Mouse (Mus musculus): ENCODE data around the gene Armc2. TPM values are rescaled to one million over a fixed set of nuclear protein-coding genes. Genes with fewer than 3 reads are reported as not detected.
A peak's percentile ranks its signal among the peaks of the same experiment; 100 is the strongest.

Armc2 gene
- polyA plus RNA-seq (2011; ENCODE audit: insufficient read length, low read depth, missing spikeins): 2.5 and 2.9 TPM in 2 replicates

DNA sequence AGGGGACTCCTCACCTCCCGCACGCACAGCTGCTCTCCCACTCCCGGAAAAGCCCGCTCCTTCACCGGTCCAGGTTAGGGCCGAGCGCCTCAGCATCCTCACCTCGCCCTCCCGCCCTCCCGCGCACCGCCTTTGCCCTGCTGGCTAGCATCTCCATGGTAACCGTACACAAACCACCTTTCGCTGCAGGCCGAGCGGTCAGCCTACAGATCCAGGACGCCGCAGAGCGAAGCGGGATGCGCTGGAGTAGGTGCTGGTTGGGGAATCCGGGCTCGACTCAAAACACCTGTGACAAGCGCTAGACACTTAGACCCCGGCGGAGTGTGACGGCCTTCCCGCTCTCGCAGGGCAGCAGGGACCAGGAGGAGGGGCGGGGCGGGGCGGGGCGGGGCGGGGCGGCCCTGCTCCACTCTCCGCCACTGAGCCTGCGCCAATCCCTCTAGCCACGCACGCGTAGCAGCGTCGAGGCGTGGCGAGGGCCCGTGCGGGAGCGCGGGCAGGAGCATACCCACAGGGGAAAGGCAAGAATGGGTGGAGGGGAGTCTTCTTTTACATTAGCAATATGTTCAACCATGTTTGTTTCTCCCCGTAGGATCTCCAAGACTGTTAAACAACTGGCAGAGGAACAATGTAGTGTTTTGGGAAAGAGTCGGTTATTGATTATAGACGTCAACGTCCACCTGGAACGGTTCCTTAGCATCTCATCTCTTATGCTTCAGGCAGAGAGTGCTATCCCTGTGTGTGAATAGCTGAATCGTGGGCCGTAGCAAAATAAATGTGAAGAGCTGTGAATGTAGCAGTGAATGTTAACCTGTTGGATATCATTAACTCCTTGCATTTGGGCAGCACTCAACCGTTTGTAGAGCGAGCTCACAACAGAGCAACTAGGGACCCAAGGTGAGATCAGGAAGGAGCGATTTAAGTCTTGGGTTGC, at the start of gene Armc2:
Gene Armc2 (minus strand): TSS at position 427 of the 934 bp plus-strand sequence.
- Histone ChIP-seq H3K4me1 (ENCODE audit: control insufficient read depth, insufficient read depth, low read length) (peaks cover 4% of the 10 kb centered on the region), H3K4me3 (ENCODE audit: insufficient read depth, low read length) (peak within 1 kb of the TSS; percentile 59), H3K27ac (ENCODE audit: insufficient read depth, low read length) (no peak within 1 kb of the TSS)
- TF ChIP-seq CTCF (IDR thresholded peaks at IDR 0.05; ENCODE audit: borderline replicate concordance, insufficient read depth, low read length) (no peak), POLR2A (IDR thresholded peaks at IDR 0.05; ENCODE audit: low read depth, low read length) (peak; percentile 92)

DNA sequence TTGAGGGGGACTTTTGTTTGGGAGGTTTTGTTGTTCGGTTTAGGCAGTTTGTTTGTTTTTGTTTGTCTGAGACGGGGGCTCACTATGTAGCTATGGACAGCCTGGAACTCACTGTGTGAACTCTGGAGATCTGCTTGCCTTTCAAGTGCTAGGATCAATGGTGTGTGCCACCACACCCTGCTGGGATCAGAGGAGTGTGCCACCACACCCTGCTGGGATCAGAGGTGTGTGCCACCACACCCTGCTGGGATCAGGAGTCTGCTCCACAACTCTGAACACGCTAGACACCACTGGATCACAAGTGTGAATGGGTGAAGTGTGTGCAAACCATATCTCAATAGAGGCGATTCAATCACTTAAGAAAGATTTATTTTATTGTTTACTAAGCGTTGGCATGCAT, 46.2 kb upstream of the Armc2 start:
- TF ChIP-seq CTCF (IDR thresholded peaks at IDR 0.05; ENCODE audit: borderline replicate concordance, insufficient read depth, low read length) (no peak), POLR2A (IDR thresholded peaks at IDR 0.05; ENCODE audit: low read depth, low read length) (no peak)
- Histone ChIP-seq H3K4me1 (ENCODE audit: control insufficient read depth, insufficient read depth, low read length) (no peaks in the 10 kb centered on the region), H3K4me3 (ENCODE audit: insufficient read depth, low read length) (no peak overlapping the region), H3K27ac (ENCODE audit: insufficient read depth, low read length) (no peak overlapping the region)

DNA sequence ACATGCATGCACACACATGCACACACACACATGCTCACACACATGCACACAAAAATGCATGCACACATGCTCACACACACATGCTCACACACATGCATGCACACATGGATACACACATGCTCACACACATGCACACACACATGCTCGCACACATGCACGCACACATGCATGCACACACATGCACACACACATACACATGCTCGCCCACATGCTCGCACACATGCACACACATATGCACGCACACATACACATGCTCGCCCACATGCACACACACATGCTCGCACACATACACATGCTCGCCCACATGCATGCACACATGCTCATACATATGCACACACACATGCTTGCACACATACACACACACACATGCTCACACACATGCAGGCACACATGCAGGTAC, 41.3 kb upstream of the Armc2 start:
- no peak overlapping the region for H3K4me3 ChIP-seq (ENCODE audit: insufficient read depth, low read length)

DNA sequence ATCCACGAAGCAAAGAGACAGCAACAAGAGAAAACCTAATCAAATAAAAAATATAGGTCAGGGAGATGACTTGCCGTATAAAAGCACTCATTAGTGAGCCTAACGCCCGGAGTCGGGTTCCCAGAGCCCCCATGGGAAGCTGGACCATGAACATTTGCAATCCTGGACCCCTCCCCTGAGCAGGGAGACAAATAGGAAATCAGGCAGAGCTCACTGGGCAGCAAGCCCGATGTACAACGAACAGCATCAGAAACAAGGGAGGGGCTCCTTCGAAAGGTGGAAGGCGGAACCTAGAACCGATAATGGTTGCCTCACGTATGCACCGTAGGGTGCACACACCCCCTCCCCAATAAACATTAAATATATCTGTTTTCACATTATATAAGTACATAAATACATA, 39.5 kb upstream of the Armc2 start:
- H3K4me1 ChIP-seq (ENCODE audit: control insufficient read depth, insufficient read depth, low read length): no peaks in the 10 kb centered on the region
- H3K4me3 ChIP-seq (ENCODE audit: insufficient read depth, low read length): no peak overlapping the region
- TF ChIP-seq CTCF (IDR thresholded peaks at IDR 0.05; ENCODE audit: borderline replicate concordance, insufficient read depth, low read length) (no peak), POLR2A (IDR thresholded peaks at IDR 0.05; ENCODE audit: low read depth, low read length) (no peak)
- no peak overlapping the region for H3K27ac ChIP-seq (ENCODE audit: insufficient read depth, low read length)

More for the DNA sequence above, 41.3 kb upstream of the Armc2 start:
- no peak overlapping the region for H3K27ac ChIP-seq (ENCODE audit: insufficient read depth, low read length)
- no peaks in the 10 kb centered on the region for H3K4me1 ChIP-seq (ENCODE audit: control insufficient read depth, insufficient read depth, low read length)
- TF ChIP-seq POLR2A (IDR thresholded peaks at IDR 0.05; ENCODE audit: low read depth, low read length) (no peak), CTCF (IDR thresholded peaks at IDR 0.05; ENCODE audit: borderline replicate concordance, insufficient read depth, low read length) (no peak)

DNA sequence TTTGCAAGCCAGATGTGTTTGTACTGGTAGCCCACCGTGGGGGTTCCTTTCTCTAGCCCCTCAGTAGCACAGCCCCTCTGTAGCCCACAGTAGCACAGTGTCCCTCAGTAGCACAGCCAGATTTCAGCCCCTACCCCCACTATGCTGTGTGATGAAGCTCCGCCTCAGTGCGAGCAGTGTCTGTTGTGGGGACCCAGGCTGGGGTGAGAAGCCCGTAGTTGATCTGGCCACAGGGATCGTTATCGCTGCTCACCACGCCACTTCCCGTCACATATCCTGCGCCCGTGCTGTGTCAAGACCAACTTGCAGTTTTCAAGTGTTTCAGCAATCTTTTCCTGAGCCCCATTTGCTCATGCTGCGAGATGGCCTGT, 39.0 kb upstream of the Armc2 start:
- TF ChIP-seq POLR2A (IDR thresholded peaks at IDR 0.05; ENCODE audit: low read depth, low read length): no peak
- no peak for TF ChIP-seq CTCF (IDR thresholded peaks at IDR 0.05; ENCODE audit: borderline replicate concordance, insufficient read depth, low read length)
- H3K4me1 ChIP-seq (ENCODE audit: control insufficient read depth, insufficient read depth, low read length): no peaks in the 10 kb centered on the region
- H3K4me3 ChIP-seq (ENCODE audit: insufficient read depth, low read length): no peak overlapping the region
- H3K27ac ChIP-seq (ENCODE audit: insufficient read depth, low read length): no peak overlapping the region

DNA sequence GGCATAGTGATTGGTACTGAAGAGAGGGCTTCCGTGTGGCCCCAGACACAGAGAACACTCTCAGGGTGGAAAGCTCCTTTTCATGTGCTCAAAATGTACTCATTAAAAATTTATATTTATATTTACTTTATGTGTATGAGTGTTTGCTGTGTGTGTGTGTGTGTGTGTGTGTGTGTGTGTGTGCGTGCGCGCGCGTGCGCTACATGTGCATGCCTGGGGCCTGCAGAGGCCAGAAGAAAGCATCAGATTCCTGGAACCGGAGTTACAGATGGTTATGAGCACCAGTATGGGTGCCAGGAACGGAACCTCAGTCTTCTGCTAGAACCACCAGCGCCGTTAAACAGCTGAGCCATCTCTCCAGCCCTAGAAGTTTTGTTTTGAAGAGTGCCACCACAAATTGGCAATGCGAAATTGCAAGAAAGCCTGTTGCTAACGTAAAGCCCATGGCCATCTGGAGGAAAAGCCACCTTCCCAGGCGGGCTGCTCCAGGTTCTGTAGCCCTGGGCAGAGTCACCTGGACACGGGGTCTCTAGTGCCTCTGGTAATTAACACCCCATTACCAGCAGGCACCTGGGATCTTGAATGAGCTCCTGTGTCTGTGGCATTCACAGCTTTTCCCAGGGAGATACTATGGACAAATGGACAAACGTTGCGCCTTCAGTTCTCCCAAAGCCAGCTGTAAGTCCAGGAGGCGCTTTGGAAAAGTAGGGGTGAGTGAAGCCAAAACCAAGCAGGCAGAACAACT, 38.4 kb upstream of the Armc2 start:
- no peak for TF ChIP-seq POLR2A (IDR thresholded peaks at IDR 0.05; ENCODE audit: low read depth, low read length)
- no peak for TF ChIP-seq CTCF (IDR thresholded peaks at IDR 0.05; ENCODE audit: borderline replicate concordance, insufficient read depth, low read length)
- no peak overlapping the region for H3K27ac ChIP-seq (ENCODE audit: insufficient read depth, low read length)
- no peaks in the 10 kb centered on the region for H3K4me1 ChIP-seq (ENCODE audit: control insufficient read depth, insufficient read depth, low read length)
- H3K4me3 ChIP-seq (ENCODE audit: insufficient read depth, low read length): no peak overlapping the region

DNA sequence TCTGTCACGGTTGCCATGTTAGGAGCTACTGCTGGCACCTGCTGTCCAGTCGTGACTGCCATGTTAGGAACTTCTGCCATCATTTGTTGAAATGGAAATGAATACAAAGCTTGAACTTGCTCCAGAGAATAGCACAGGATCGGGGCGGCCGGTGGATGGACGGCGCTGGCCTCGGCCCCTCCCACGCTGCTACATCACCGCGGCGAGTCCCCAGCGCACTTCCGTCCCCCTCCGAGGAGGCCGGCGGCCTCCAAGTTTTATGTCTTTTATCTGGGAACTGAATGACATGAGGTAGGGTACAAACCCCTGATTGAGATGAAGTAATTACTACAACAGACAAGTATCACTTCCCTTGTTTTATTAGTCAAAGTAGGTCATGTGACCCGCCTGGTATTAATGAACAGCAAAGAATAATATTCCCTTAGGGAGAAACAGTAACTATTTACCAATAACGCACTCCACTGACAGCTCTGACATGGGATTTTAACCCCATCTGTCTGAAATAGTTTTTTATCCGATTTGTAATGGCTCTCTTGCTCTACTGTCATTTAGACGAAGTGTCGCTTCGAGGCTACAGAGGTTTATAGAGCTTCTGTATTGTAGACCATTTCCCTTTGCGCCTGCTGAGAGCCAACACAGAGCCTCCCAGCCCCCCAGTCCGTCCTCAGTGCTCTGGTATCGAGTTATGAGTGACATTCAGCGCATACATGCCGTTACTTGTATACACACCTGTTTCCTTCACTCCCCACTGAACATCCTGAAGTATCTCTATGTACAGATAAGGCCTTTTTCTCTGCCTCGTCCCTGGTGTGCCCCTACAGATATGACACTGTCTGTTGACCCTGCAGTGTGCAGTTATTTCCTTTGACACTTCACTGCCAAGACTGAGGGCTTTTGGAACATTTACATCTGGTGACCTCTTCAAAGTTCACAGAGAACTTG, 37.3 kb upstream of the Armc2 start:
- no peaks in the 10 kb centered on the region for H3K4me1 ChIP-seq (ENCODE audit: control insufficient read depth, insufficient read depth, low read length)
- H3K27ac ChIP-seq (ENCODE audit: insufficient read depth, low read length): no peak overlapping the region
- no peak overlapping the region for H3K4me3 ChIP-seq (ENCODE audit: insufficient read depth, low read length)
- no peak for TF ChIP-seq POLR2A (IDR thresholded peaks at IDR 0.05; ENCODE audit: low read depth, low read length)
- TF ChIP-seq CTCF (IDR thresholded peaks at IDR 0.05; ENCODE audit: borderline replicate concordance, insufficient read depth, low read length): no peak

DNA sequence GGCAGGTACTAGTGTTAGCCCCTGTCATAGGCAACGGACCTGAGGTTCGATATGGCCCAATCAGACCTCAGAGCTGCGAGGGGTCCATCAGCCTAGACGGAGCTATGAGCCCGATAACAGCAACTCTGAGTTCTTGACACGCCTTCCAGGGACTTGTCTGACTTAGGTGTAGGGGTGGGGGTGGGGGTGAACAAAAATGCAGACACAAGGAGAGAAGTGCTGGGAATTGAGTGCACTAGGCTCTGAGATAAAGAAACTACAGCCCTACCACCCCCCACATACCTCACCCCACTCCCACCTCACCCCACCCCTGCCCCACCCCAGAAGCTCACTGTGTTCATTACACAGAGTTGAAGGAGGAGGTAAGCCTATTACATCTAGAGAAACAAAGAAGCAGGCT, 32.8 kb upstream of the Armc2 start:
- Histone ChIP-seq H3K27ac (ENCODE audit: insufficient read depth, low read length) (no peak overlapping the region), H3K4me1 (ENCODE audit: control insufficient read depth, insufficient read depth, low read length) (no peaks in the 10 kb centered on the region), H3K4me3 (ENCODE audit: insufficient read depth, low read length) (no peak overlapping the region)
- TF ChIP-seq POLR2A (IDR thresholded peaks at IDR 0.05; ENCODE audit: low read depth, low read length) (no peak), CTCF (IDR thresholded peaks at IDR 0.05; ENCODE audit: borderline replicate concordance, insufficient read depth, low read length) (no peak)

DNA sequence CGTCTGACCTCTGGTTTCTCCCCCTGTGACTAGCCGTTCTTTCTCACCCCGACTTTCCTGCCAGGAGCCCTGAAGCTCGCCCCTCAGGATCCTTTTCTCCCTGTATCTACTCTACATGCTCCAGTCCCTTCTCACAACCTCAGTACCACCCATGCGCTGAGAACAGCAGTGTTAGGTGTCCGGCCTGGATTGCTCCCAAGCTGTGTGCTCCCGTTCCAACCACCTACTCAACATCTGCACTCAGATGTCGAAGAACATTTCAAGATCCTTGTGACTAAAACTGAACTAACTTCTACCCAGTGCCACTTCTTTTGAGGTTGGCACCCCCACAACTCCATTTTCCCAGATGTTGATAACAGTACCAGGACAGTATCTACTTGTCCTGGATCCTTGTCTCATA, 30.4 kb upstream of the Armc2 start:
- TF ChIP-seq CTCF (IDR thresholded peaks at IDR 0.05; ENCODE audit: borderline replicate concordance, insufficient read depth, low read length) (no peak), POLR2A (IDR thresholded peaks at IDR 0.05; ENCODE audit: low read depth, low read length) (no peak)

More for the DNA sequence above, 30.4 kb upstream of the Armc2 start:
- Histone ChIP-seq H3K4me1 (ENCODE audit: control insufficient read depth, insufficient read depth, low read length) (no peaks in the 10 kb centered on the region), H3K4me3 (ENCODE audit: insufficient read depth, low read length) (no peak overlapping the region), H3K27ac (ENCODE audit: insufficient read depth, low read length) (no peak overlapping the region)
